Mouse (Mus musculus) limb, embryonic 11.5 days (tissue): ENCODE measurements around the gene Bud13. TPM values are rescaled to one million over a fixed set of nuclear protein-coding genes. Genes with fewer than 3 reads are reported as not detected.
A peak's percentile ranks its signal among the peaks of the same experiment; 100 is the strongest.

ENCODE experiments used
- ATAC-seq: fragments of 200-750 bp; cut with Nextera tagmentation; 2 replicates; pipeline ENCODE4 v1.8.0; 2017; ENCODE audit warnings: low read depth; ENCODE audit not compliant: insufficient number of reproducible peaks, low FRiP score, low TSS enrichment
- DNase-seq: peaks from one replicate; pipeline ENCODE4 v3.0.0-alpha.2; 2015; ENCODE audit warnings: low spot score
- H3K27ac ChIP-seq: fragments of 300-500 bp; sonication (generic); replicated peaks from 2 replicates; pipeline ENCODE4 v1.5.1; 2014; ENCODE audit warnings: low read depth, mild to moderate bottlenecking, low read length
- H3K27me3 ChIP-seq: fragments of 300-500 bp; sonication (generic); 2 replicates; pipeline ENCODE4 v1.6.1; 2014; ENCODE audit warnings: mild to moderate bottlenecking, low read length, mixed read lengths; ENCODE audit not compliant: control insufficient read depth, insufficient read depth
- H3K36me3 ChIP-seq: fragments of 300-500 bp; sonication (generic); 2 replicates; pipeline ENCODE4 v1.6.1; 2014; ENCODE audit warnings: mild to moderate bottlenecking, low read length, moderate library complexity, mixed read lengths; ENCODE audit not compliant: control insufficient read depth, insufficient read depth
- H3K4me1 ChIP-seq: fragments of 300-500 bp; sonication (generic); 2 replicates; pipeline ENCODE4 v1.6.1; 2014; ENCODE audit warnings: low read length, mixed read lengths; ENCODE audit not compliant: control insufficient read depth, insufficient read depth
- H3K4me2 ChIP-seq: fragments of 300-500 bp; sonication (generic); 2 replicates; pipeline ENCODE4 v1.6.1; 2014; ENCODE audit warnings: low read depth, mild to moderate bottlenecking, moderate library complexity; ENCODE audit not compliant: severe bottlenecking
- H3K4me3 ChIP-seq: fragments of 300-500 bp; sonication (generic); 2 replicates; pipeline ENCODE4 v1.5.1; 2014; ENCODE audit warnings: low read depth, low read length
- H3K9ac ChIP-seq: fragments of 300-500 bp; sonication (generic); 2 replicates; pipeline ENCODE4 v1.6.1; 2014; ENCODE audit warnings: mild to moderate bottlenecking, low read length
- H3K9me3 ChIP-seq: fragments of 300-500 bp; sonication (generic); 2 replicates; pipeline ENCODE4 v1.6.1; 2016; ENCODE audit warnings: low read length; ENCODE audit not compliant: control insufficient read depth
- WGBS: fragments of 180-500 bp; shearing (Covaris S2); extraction: QIAGEN DNeasy Blood & Tissue Kit; methylation state at CpG from one replicate; pipeline ENCODE4 v1.1.7; 2014; 5-methylcytosine and 5-hydroxymethylcytosine counted together
- polyA plus RNA-seq: library from polyadenylated mRNA; unstranded; fragments of >200 nt; fragmentation: Nextera tagmentation; extraction: Ambion mirVana; gene quantifications from 2 replicates; pipeline ENCODE4 v1.2.1, GENCODE M21; 2014

Bud13 gene
- polyA plus RNA-seq, 1 experiment from 2014 or later: 38.9 TPM

- WGBS: 62% methylated on average over 8 of the region's 8 CpGs
- H3K27ac ChIP-seq: no peak overlapping the region
These were observed 39.2 kb upstream of the Bud13 start for GRCm38 (mm10) chr9:46243584-46243983.

GRCm38 (mm10) chr9:46246752-46247324 lies 36.0 kb upstream of the Bud13 start:
- ATAC-seq: no peak
- H3K36me3 ChIP-seq: no peaks in the 10 kb centered on the region
- H3K4me3 ChIP-seq: no peak overlapping the region
- no peak overlapping the region for H3K9ac ChIP-seq
- DNase-seq: peak; percentile 86
- 22% methylated on average over 11 of the region's 11 CpGs for WGBS
- H3K27me3 ChIP-seq: no peaks in the 10 kb centered on the region
- H3K9me3 ChIP-seq: no peaks in the 10 kb centered on the region
- no peaks in the 10 kb centered on the region for H3K4me1 ChIP-seq
- H3K4me2 ChIP-seq: no peak overlapping the region
- no peak overlapping the region for H3K27ac ChIP-seq

More at GRCm38 (mm10) chr9:46243584-46243983, 39.2 kb upstream of the Bud13 start:
- ATAC-seq (no peak), DNase-seq (no peak)
- H3K9me3 ChIP-seq: no peaks in the 10 kb centered on the region
- H3K27me3 ChIP-seq: no peaks in the 10 kb centered on the region
- H3K4me1 ChIP-seq: no peaks in the 10 kb centered on the region
- no peak overlapping the region for H3K9ac ChIP-seq
- H3K4me2 ChIP-seq: no peak overlapping the region
- no peaks in the 10 kb centered on the region for H3K36me3 ChIP-seq
- no peak overlapping the region for H3K4me3 ChIP-seq

- 85% methylated on average over 7 of the region's 7 CpGs for WGBS
- Histone ChIP-seq H3K9ac (no peak overlapping the region), H3K9me3 (no peaks in the 10 kb centered on the region), H3K36me3 (no peaks in the 10 kb centered on the region), H3K4me2 (no peak overlapping the region), H3K4me3 (no peak overlapping the region), H3K4me1 (no peaks in the 10 kb centered on the region), H3K27me3 (no peaks in the 10 kb centered on the region), H3K27ac (no peak overlapping the region)
- DNase-seq (no peak), ATAC-seq (no peak)
These were observed 26.6 kb upstream of the Bud13 start for GRCm38 (mm10) chr9:46256177-46256576.

GRCm38 (mm10) chr9:46256658-46257385 lies 26.0 kb upstream of the Bud13 start:
- Histone ChIP-seq H3K36me3 (no peaks in the 10 kb centered on the region), H3K27ac (no peak overlapping the region), H3K27me3 (no peaks in the 10 kb centered on the region), H3K4me1 (no peaks in the 10 kb centered on the region), H3K4me2 (no peak overlapping the region), H3K9me3 (no peaks in the 10 kb centered on the region), H3K4me3 (no peak overlapping the region), H3K9ac (no peak overlapping the region)
- ATAC-seq (no peak), DNase-seq (no peak)
- 87% methylated on average over 10 of the region's 10 CpGs for WGBS

- Histone ChIP-seq H3K4me1 (no peaks in the 10 kb centered on the region), H3K9ac (no peak overlapping the region), H3K9me3 (no peaks in the 10 kb centered on the region), H3K36me3 (no peaks in the 10 kb centered on the region), H3K4me3 (no peak overlapping the region), H3K27ac (no peak overlapping the region), H3K27me3 (no peaks in the 10 kb centered on the region), H3K4me2 (no peak overlapping the region)
- no peak for DNase-seq
- 92% methylated on average over 3 of the region's 3 CpGs for WGBS
- ATAC-seq: no peak
These were observed 25.3 kb upstream of the Bud13 start for GRCm38 (mm10) chr9:46257546-46257945.

GRCm38 (mm10) chr9:46259111-46259510 lies 23.7 kb upstream of the Bud13 start:
- no peaks in the 10 kb centered on the region for H3K4me1 ChIP-seq
- no peaks in the 10 kb centered on the region for H3K36me3 ChIP-seq
- DNase-seq (no peak), ATAC-seq (no peak)
- no peaks in the 10 kb centered on the region for H3K9me3 ChIP-seq
- no peak overlapping the region for H3K9ac ChIP-seq
- H3K27me3 ChIP-seq: no peaks in the 10 kb centered on the region
- H3K4me3 ChIP-seq: no peak overlapping the region
- 84% methylated on average over 6 of the region's 6 CpGs for WGBS
- no peak overlapping the region for H3K4me2 ChIP-seq
- H3K27ac ChIP-seq: no peak overlapping the region

GRCm38 (mm10) chr9:46261131-46261530 lies 21.7 kb upstream of the Bud13 start:
- H3K9me3 ChIP-seq: no peaks in the 10 kb centered on the region
- H3K27ac ChIP-seq: no peak overlapping the region
- no peak overlapping the region for H3K9ac ChIP-seq
- DNase-seq: no peak
- no peak overlapping the region for H3K4me3 ChIP-seq
- H3K36me3 ChIP-seq: no peaks in the 10 kb centered on the region
- no peaks in the 10 kb centered on the region for H3K27me3 ChIP-seq
- WGBS: 86% methylated on average over 7 of the region's 7 CpGs
- no peak for ATAC-seq
- no peaks in the 10 kb centered on the region for H3K4me1 ChIP-seq
- no peak overlapping the region for H3K4me2 ChIP-seq

- Histone ChIP-seq H3K4me2 (no peak within 1 kb of the TSS), H3K36me3 (no peaks in the 10 kb centered on the region), H3K27ac (no peak within 1 kb of the TSS), H3K9me3 (no peaks in the 10 kb centered on the region), H3K9ac (no peak within 1 kb of the TSS), H3K27me3 (peaks cover 4% of the 10 kb centered on the region; the same call in 1 of the 2 replicates), H3K4me1 (0 out of 2 replicates have a peak, but pooled peaks cover 3% of the 10 kb centered on the region), H3K4me3 (no peak within 1 kb of the TSS)
- DNase-seq (no peak), ATAC-seq (no peak)
- whole genome bisulfite sequencing: 60% methylated on average over 7 of the region's 7 CpGs
These were observed 14.4 kb upstream of the Bud13 start, which contains the start of gene Apoa5 for GRCm38 (mm10) chr9:46268343-46268873. Gene Apoa5 (plus strand): TSS chr9:46268633.
